Mouse (Mus musculus) lung, adult 2 months (tissue): ENCODE measurements around the gene Cstf3. TPM values are rescaled to one million over a fixed set of nuclear protein-coding genes. Genes with fewer than 3 reads are reported as not detected.

Experiments used
- DNase-seq: peaks from one replicate; pipeline ENCODE4 v3.0.0; 2022
- H3K4me1 ChIP-seq: fragments of 200-500 bp; 2 replicates; pipeline ENCODE4 v1.6.1; 2011; ENCODE audit warnings: low read length; ENCODE audit not compliant: control insufficient read depth, insufficient read depth
- H3K4me3 ChIP-seq: fragments of 200-500 bp; replicated peaks from 2 replicates; pipeline ENCODE3; 2011; ENCODE audit warnings: low read depth, mild to moderate bottlenecking, control low read depth, low read length; ENCODE audit errors: extremely low read depth
- CTCF ChIP-seq: fragments of 200-500 bp; IDR thresholded peaks from 2 replicates; pipeline ENCODE4 v1.5.1; 2011; ENCODE audit warnings: mild to moderate bottlenecking, low read length, control low read depth; ENCODE audit not compliant: insufficient read depth
- POLR2A ChIP-seq: fragments of 200-500 bp; IDR thresholded peaks from 2 replicates; pipeline ENCODE4 v1.6.1; 2011; ENCODE audit warnings: low read depth, mild to moderate bottlenecking, control low read depth, low read length, borderline replicate concordance; ENCODE audit errors: extremely low read depth
- WGBS: fragments of 180-500 bp; shearing (Covaris S2); methylation state at CpG from one replicate; pipeline ENCODE4 v1.1.7; 2018; 5-methylcytosine and 5-hydroxymethylcytosine counted together
- polyA plus RNA-seq: library from polyadenylated mRNA; depleted of rRNA; stranded (reverse); fragments of >200 nt; gene quantifications from 2 replicates; pipeline ENCODE4 v1.2.3, GENCODE M21; 2012

The Cstf3 gene
- polyA plus RNA-seq, 1 experiment = 9.7 TPM

DNA sequence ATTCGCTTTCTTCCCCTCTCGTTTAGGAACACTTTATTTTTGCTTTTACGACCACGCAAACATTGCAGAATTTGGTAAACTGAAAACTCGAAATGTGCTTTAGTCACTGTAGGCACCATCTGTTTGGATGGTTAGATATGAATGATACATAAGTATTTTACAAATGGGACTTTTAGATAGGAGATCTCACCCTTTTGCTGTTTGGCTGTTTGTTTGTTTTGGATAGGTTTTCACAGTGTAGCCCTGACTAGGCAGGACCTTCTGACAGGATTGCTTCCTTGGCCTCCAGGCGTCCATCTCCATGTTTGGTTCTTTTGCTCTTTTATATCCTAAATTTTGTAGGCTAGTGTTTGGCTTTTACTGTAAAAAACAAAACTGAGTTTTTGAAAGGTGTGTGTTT lies 818 bp downstream of the Cstf3 start:
- under 1% methylated on average over 6 of the region's 6 CpGs for WGBS
- TF ChIP-seq POLR2A (no peak), CTCF (no peak)
- no peak for DNase-seq
- peak overlapping the region; percentile 81 for H3K4me3 ChIP-seq
- peaks cover 10% of the 10 kb centered on the region for H3K4me1 ChIP-seq

DNA sequence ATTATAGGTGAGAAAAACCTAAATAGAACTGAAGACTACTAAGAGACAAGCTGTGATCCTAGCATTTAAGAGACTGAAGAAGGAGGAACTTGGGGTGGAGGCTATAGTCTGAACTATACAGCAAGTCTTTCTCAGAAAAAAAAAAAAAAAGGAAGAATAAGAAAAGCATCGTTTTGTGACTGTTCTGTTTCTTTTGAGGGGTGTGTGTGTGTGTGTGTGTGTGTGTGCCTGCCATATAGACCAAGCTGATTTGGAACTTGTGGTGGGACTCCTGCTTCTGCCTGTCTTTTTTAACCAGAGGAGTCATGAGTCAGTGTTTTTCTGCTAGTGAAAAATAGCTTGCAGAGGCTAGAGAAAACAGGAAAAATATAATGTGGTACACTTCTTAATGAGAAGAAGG lies 4.7 kb downstream of the Cstf3 start:
- Histone ChIP-seq H3K4me3 (no peak overlapping the region), H3K4me1 (peaks cover 6% of the 10 kb centered on the region)
- WGBS = 31% methylated on average over 1 of the region's 1 CpGs
- DNase-seq = no peak
- TF ChIP-seq POLR2A (no peak), CTCF (no peak)

DNA sequence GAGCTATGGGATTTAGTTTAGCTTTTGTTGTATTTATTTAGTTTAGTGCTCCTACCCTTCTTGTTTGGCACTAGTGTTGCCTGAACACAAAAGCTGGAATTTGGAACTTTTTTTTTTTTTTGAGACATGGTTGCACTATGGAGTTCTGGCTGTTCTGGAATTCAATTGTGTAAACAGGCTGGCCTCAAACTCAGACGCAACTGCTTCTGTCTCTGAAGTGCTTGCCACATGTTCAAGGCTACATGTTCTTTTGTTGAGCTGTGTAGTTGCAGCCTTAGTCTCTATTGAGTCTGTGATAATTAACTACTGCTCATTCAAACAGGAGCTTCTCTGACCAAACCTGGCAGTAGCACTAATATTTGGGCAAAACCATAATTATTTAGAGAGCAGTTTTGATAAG lies 13.1 kb downstream of the Cstf3 start:
- DNase-seq = no peak
- WGBS = 21% methylated on average over 1 of the region's 1 CpGs
- peaks cover 2% of the 10 kb centered on the region; the same call in 1 of the 2 replicates for H3K4me1 ChIP-seq
- TF ChIP-seq CTCF (no peak), POLR2A (no peak)
- H3K4me3 ChIP-seq = no peak overlapping the region

- Histone ChIP-seq H3K4me1 (peaks cover 2% of the 10 kb centered on the region; the same call in 1 of the 2 replicates), H3K4me3 (no peak overlapping the region)
- TF ChIP-seq POLR2A (no peak), CTCF (no peak)
- 81% methylated on average over 5 of the region's 5 CpGs for WGBS
- DNase-seq = no peak
Observed at GRCm38 (mm10) chr2:104604718-104605117, 14.4 kb downstream of the Cstf3 start.

DNA sequence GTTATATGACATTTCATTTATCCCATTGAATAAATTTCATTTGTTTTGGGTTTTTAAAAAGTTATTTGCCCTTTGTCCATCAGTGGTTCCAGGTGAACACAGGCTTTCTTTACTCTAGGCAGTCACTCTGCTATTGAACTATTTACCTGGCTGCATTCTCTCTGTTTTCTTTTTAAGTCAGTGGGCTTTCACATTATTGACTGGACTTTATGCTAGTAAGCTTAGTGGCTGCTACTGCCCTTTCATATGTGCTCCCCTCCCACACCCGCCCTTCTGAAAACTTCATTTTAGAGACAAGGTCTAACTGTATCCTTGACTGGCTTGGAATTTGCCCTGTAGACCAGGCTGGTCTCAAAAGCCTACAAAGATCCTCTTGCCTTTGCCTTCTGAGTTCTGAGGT lies 15.2 kb downstream of the Cstf3 start:
- TF ChIP-seq CTCF (no peak), POLR2A (no peak)
- H3K4me1 ChIP-seq = peaks cover 2% of the 10 kb centered on the region; the same call in 1 of the 2 replicates
- no peak overlapping the region for H3K4me3 ChIP-seq
- 88% methylated on average over 1 of the region's 1 CpGs for WGBS
- no peak for DNase-seq

DNA sequence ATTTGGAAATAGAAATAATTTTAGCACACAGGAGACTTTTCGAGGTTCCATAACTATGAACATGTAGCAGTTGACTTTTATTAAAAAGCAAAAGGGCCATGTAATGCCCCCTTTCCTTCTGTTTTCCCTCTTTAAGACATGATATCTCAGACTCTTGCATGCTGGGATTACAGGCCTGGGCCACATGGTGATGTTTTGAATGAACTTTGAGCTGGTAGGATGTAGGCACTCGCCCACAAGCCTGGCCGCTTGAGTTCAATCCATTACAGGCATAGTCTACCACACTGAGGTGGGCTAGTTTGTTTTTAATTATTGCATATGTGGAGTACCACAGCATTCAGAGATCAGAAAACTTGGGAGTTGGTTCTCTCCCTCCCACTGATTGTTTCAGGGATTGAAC lies 24.5 kb downstream of the Cstf3 start:
- 87% methylated on average over 3 of the region's 3 CpGs for WGBS
- TF ChIP-seq POLR2A (no peak), CTCF (no peak)
- H3K4me1 ChIP-seq = no peaks in the 10 kb centered on the region; the same call in 1 of the 2 replicates
- no peak for DNase-seq
- H3K4me3 ChIP-seq = no peak overlapping the region

DNA sequence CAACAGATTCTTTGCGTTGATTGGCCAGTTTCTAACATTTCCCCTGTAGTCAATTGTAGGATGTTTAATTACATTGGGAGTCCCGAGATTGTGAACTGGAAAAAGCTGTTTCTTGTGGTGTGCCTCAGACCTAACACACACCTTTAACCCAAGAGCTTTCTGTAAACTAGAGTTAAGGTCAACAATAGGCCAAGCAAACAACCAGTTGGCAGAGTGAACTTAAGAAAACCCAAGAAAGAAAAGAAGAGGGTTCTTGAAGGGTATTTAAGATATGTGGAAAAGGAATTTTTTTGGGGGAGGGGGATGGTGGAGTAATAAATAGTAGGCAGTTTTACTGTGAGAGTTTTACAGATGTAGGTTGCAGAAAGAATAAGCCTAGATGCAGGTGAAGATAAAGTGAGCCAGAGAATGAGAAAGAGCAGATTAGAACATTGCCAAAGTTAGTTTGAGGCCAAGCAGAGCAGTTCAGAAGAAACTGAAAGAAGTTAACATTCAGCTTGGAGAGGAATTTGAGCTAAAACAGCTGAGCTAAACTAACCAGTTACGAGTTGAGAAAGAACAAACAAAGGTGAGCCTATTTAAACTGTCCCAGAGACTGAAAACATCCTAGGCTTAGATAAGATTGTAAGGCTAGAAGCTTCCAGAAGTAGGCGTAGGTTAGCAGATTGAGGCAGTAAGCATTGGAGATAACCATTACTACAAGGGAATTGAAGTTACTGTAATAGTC lies 25.8 kb downstream of the Cstf3 start:
- DNase-seq = no peak
- TF ChIP-seq CTCF (no peak), POLR2A (no peak)
- no peaks in the 10 kb centered on the region; the same call in 1 of the 2 replicates for H3K4me1 ChIP-seq
- no peak overlapping the region for H3K4me3 ChIP-seq
- WGBS = 76% methylated on average over 4 of the region's 4 CpGs

- H3K4me1 ChIP-seq = no peaks in the 10 kb centered on the region
- WGBS = 75% methylated on average over 1 of the region's 1 CpGs
- TF ChIP-seq CTCF (no peak), POLR2A (no peak)
- no peak overlapping the region for H3K4me3 ChIP-seq
- DNase-seq = no peak
Observed at GRCm38 (mm10) chr2:104658659-104659058, 68.3 kb downstream of the Cstf3 start.

GRCm38 (mm10) chr2:104663372-104664100 lies 73.2 kb downstream of the Cstf3 start:
- no peak overlapping the region for H3K4me3 ChIP-seq
- DNase-seq = no peak
- no peaks in the 10 kb centered on the region for H3K4me1 ChIP-seq
- WGBS = 75% methylated on average over 8 of the region's 8 CpGs
- TF ChIP-seq CTCF (no peak), POLR2A (no peak)
